Mouse (Mus musculus) kidney, adult 2 months (tissue): ENCODE measurements around the gene Rexo1. TPM values are rescaled to one million over a fixed set of nuclear protein-coding genes. Genes with fewer than 3 reads are reported as not detected.
A peak's percentile ranks its signal among the peaks of the same experiment; 100 is the strongest.
"Not testable (repeated sequence)": the region's sequence is repeated elsewhere in the genome, so short reads cannot be mapped to it uniquely, and the experiment has no call there.

Experiments used
- DNase-seq: peaks from one replicate; pipeline ENCODE4 v3.0.0; 2021
- H3K27ac ChIP-seq: fragments of 200-500 bp; 2 replicates; pipeline ENCODE4 v1.5.1; 2012; ENCODE audit warnings: low read depth, low read length, control low read depth, inconsistent platforms; ENCODE audit not compliant: insufficient read depth
- H3K27me3 ChIP-seq: fragments of 200-500 bp; replicated peaks from 2 replicates; pipeline ENCODE4 v1.6.1; 2012; ENCODE audit warnings: mild to moderate bottlenecking, moderate library complexity, low read length, inconsistent platforms; ENCODE audit not compliant: control insufficient read depth, insufficient read depth
- H3K36me3 ChIP-seq: fragments of 200-500 bp; 2 replicates; pipeline ENCODE4 v1.6.1; 2012; ENCODE audit warnings: mild to moderate bottlenecking, moderate library complexity, low read length, inconsistent platforms; ENCODE audit not compliant: control insufficient read depth, insufficient read depth
- H3K4me1 ChIP-seq: fragments of 200-500 bp; 2 replicates; pipeline ENCODE4 v1.6.1; 2011; ENCODE audit warnings: low read length; ENCODE audit not compliant: control insufficient read depth, insufficient read depth
- H3K4me3 ChIP-seq: fragments of 200-500 bp; 2 replicates; pipeline ENCODE4 v1.5.1; 2011; ENCODE audit warnings: mild to moderate bottlenecking, low read depth, low read length, control low read depth; ENCODE audit not compliant: insufficient read depth
- CTCF ChIP-seq: fragments of 200-500 bp; conservative IDR thresholded peaks from 2 replicates; pipeline ENCODE4 v1.5.1; 2011; ENCODE audit warnings: low read depth, mild to moderate bottlenecking, control low read depth, low read length, moderate library complexity, mixed read lengths; ENCODE audit not compliant: insufficient read depth, insufficient read length
- POLR2A ChIP-seq: fragments of 200-500 bp; IDR thresholded peaks from one replicate; pipeline ENCODE4 v1.6.1; 2011; ENCODE audit warnings: low read depth, low read length, control low read depth
- WGBS: fragments of 180-500 bp; shearing (Covaris S2); methylation state at CpG from one replicate; pipeline ENCODE4 v1.1.7; 2018; 5-methylcytosine and 5-hydroxymethylcytosine counted together
- polyA plus RNA-seq: library from polyadenylated mRNA; depleted of rRNA; stranded (reverse); fragments of >200 nt; gene quantifications from 2 replicates; pipeline ENCODE4 v1.2.3, GENCODE M21; 2012

Rexo1 gene
- polyA plus RNA-seq, 1 experiment, result 28.7 TPM

- Histone ChIP-seq H3K4me1 (peaks cover 8% of the 10 kb centered on the region), H3K36me3 (no peaks in the 10 kb centered on the region), H3K27me3 (no peaks in the 10 kb centered on the region), H3K27ac (no peak overlapping the region), H3K4me3 (no peak overlapping the region)
- WGBS, result 82% methylated on average over 23 of the region's 23 CpGs
- DNase-seq, result no peak
- no peak for TF ChIP-seq CTCF
- no peak for TF ChIP-seq POLR2A
These were observed 44.9 kb upstream of the Rexo1 start for GRCm38 (mm10) chr10:80606306-80606705.

- H3K27ac ChIP-seq, H3K4me3 ChIP-seq, H3K4me1 ChIP-seq, DNase-seq, H3K36me3 ChIP-seq, H3K27me3 ChIP-seq: not testable (repeated sequence)
- 67% methylated on average over 4 of the region's 4 CpGs for WGBS
These were observed 44.4 kb upstream of the Rexo1 start, which contains the start of gene Gm49322 for GRCm38 (mm10) chr10:80605721-80606120. TSS of gene Gm49322 (plus strand) at chr10:80606021.

DNA sequence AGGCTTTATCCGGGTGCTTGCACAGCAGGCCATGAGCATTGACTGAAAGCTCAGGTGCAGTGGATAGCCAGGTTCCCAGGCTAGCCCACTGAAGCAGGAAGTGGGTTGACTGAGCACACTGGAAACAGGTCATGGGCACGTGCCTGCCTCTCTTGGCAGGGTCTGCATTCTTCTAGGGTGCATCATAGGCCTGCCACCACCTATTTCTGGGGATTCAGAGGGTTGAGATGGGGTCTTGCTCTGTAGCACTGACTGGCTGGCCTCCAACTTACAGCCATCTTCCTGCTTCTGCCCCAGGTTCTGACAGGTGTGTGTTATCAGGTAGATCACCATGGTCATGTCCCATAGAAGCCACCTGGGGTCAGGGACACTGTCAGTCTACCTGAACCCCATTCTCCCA, 43.6 kb upstream of the Rexo1 start:
- Histone ChIP-seq H3K27ac (no peak overlapping the region), H3K27me3 (no peaks in the 10 kb centered on the region)
- WGBS, result 83% methylated on average over 2 of the region's 2 CpGs

DNA sequence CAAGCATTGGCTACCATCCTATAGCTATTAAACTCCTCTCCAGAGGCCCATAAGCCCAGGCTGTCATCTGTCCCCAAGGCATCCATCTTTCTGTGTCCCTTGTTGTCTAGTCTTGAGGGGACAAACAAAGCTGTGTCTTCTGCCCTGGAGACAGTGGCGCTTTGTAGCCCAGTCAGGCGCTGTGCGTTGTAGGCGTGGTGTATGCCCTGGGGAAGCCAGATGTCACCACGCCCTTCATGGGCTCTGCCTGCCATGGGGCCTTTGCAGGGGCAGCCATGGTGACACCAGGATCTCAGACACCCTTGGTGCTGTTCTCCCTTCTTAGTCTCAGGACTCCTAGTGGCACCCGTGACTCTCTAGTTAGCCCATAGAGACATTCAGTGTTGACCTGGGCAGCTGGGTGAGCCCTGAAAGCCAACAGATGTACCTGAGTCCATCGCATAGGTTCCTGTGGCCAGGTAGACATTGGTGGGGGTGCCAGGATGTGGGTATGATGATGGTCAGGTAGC, 42.7 kb upstream of the Rexo1 start:
- DNase-seq, result no peak
- TF ChIP-seq CTCF (no peak), POLR2A (no peak)
- WGBS, result 91% methylated on average over 7 of the region's 7 CpGs
- Histone ChIP-seq H3K27me3 (no peaks in the 10 kb centered on the region), H3K4me1 (peaks cover 8% of the 10 kb centered on the region), H3K4me3 (no peak overlapping the region), H3K27ac (no peak overlapping the region), H3K36me3 (no peaks in the 10 kb centered on the region)

More for the DNA sequence above, 43.6 kb upstream of the Rexo1 start:
- TF ChIP-seq CTCF (no peak), POLR2A (no peak)
- Histone ChIP-seq H3K36me3 (no peaks in the 10 kb centered on the region), H3K4me1 (peaks cover 8% of the 10 kb centered on the region), H3K4me3 (no peak overlapping the region)
- DNase-seq, result no peak

GRCm38 (mm10) chr10:80603364-80603763, 42.0 kb upstream of the Rexo1 start:
- Histone ChIP-seq H3K4me3 (peak overlapping the region; percentile 87), H3K27ac (peak overlapping the region; percentile 67), H3K36me3 (no peaks in the 10 kb centered on the region), H3K4me1 (peaks cover 8% of the 10 kb centered on the region), H3K27me3 (no peaks in the 10 kb centered on the region)
- 25% methylated on average over 7 of the region's 7 CpGs for WGBS
- no peak for DNase-seq
- TF ChIP-seq POLR2A, result no peak
- TF ChIP-seq CTCF, result no peak

DNA sequence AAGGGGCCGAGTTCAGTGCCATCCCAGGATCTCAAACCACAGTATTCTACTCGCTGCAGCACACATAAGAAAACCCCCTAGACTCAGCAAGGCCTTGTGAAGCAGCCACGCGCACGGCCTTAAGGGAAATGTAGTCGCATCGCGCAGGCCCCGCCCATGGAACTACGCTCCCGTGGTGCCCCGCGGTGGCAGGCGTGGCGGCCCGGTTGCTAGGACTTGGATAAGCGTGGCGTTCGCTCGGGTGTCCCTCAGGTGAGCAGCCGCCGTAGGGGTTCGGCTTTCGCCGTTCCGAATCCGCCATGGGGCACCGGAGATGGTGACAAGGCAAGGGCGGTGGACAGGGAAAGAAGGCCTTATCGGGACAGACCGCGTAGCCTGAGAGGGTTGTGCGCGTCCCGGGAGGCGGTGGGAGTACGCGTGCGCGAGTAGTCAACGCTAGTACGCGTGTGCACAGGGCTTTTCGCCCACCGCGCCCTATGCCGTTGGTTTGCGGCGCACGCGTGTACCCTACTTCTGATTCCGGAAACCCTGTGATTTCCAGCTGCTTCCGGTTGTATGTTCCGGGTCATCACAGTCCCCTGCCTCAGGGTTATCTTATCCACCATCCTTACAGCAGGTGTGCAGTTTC, 41.5 kb upstream of the Rexo1 start, which contains the start of the genes Scamp4 and Adat3:
Scamp4 (plus strand) TSS at position 175 of the 628 bp plus-strand sequence.
Adat3 (plus strand) TSS at position 183 of the 628 bp plus-strand sequence.
- WGBS, result under 1% methylated on average over 54 of the region's 54 CpGs
- Histone ChIP-seq H3K27ac (peak within 1 kb of the TSS; percentile 67), H3K4me3 (peak within 1 kb of the TSS; percentile 87), H3K36me3 (no peaks in the 10 kb centered on the region), H3K4me1 (peaks cover 8% of the 10 kb centered on the region), H3K27me3 (no peaks in the 10 kb centered on the region)
- peak; percentile 97 for DNase-seq
- no peak for TF ChIP-seq POLR2A
- no peak for TF ChIP-seq CTCF

DNA sequence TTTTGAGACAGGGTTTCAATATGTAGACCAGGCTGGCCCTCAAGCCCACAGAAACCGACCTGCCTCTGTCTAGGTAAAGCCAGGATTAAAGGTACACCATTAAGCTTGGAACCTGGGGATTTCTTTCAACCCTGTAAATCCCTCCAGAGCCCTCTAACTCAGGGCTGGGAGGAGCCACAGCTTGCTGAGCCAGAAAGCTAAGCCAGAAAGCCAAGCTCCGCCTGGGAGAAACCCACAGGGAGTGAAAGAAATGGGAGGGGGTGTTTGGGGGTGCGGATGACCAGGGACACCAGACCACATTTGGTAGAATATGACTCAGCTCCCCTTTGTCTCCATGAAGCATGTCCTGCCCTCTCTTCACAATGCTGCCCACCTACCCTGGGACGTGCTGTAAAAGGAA, 35.0 kb upstream of the Rexo1 start:
- Histone ChIP-seq H3K27me3 (no peaks in the 10 kb centered on the region), H3K27ac (no peak overlapping the region), H3K36me3 (no peaks in the 10 kb centered on the region), H3K4me1 (no peaks in the 10 kb centered on the region), H3K4me3 (no peak overlapping the region)
- no peak for TF ChIP-seq CTCF
- no peak for TF ChIP-seq POLR2A
- DNase-seq, result no peak
- 62% methylated on average over 4 of the region's 4 CpGs for WGBS
